Mouse (Mus musculus) granulocyte monocyte progenitor cell, adult 5-6 weeks (primary cell): ENCODE measurements at regions not wholly inside any gene's neighbourhood (a gene's known extent, or its start where the extent isn't known, plus 50 kb on each side); places are given as distances from the start of the nearest gene placed in this dataset.

Source experiments
- ATAC-seq: replicated peaks from 2 replicates; pipeline ENCODE4 v1.8.0; 2016; ENCODE audit warnings: mild to moderate bottlenecking, moderate TSS enrichment, inconsistent platforms; ENCODE audit not compliant: poor library complexity, severe bottlenecking

- no peak for ATAC-seq
These were observed 101.0 kb upstream of the Fggy start for GRCm38 (mm10) chr4:95456318-95456717.

GRCm38 (mm10) chr4:95456943-95457342 lies 100.4 kb upstream of the Fggy start:
- ATAC-seq: no peak

- no peak for ATAC-seq
These were observed 94.8 kb upstream of the Fggy start for GRCm38 (mm10) chr4:95462476-95462875.

GRCm38 (mm10) chr4:95463082-95463825 lies 94.1 kb upstream of the Fggy start:
- no peak for ATAC-seq

GRCm38 (mm10) chr4:95466647-95467046 lies 90.7 kb upstream of the Fggy start:
- peak; percentile 14; the same call in 1 of the 2 replicates for ATAC-seq

GRCm38 (mm10) chr4:95467526-95467925 lies 89.8 kb upstream of the Fggy start:
- no peak for ATAC-seq

GRCm38 (mm10) chr4:95474726-95475406 lies 82.4 kb upstream of the Fggy start:
- no peak for ATAC-seq

- ATAC-seq: no peak
These were observed 81.1 kb upstream of the Fggy start for GRCm38 (mm10) chr4:95476071-95476724.

GRCm38 (mm10) chr4:95483571-95483970 lies 73.7 kb upstream of the Fggy start:
- no peak; the same call in 1 of the 2 replicates for ATAC-seq

GRCm38 (mm10) chr4:95487323-95487722 lies 70.0 kb upstream of the Fggy start:
- ATAC-seq: no peak

GRCm38 (mm10) chr4:95487969-95488368 lies 69.3 kb upstream of the Fggy start:
- no peak for ATAC-seq

GRCm38 (mm10) chr4:95489059-95489458 lies 68.2 kb upstream of the Fggy start:
- ATAC-seq: no peak

GRCm38 (mm10) chr4:95500265-95500664 lies 57.0 kb upstream of the Fggy start:
- no peak for ATAC-seq

- no peak for ATAC-seq
These were observed 56.1 kb upstream of the Fggy start for GRCm38 (mm10) chr4:95501164-95501563.

GRCm38 (mm10) chr4:95507141-95507945 lies 50.0 kb upstream of the Fggy start:
- ATAC-seq: no peak
